Mouse (Mus musculus): ENCODE measurements around the gene Nr1i2. TPM values are rescaled to one million over a fixed set of nuclear protein-coding genes. Genes with fewer than 3 reads are reported as not detected.
A peak's percentile ranks its signal among the peaks of the same experiment; 100 is the strongest.
"Not testable (repeated sequence)": the region's sequence is repeated elsewhere in the genome, so short reads cannot be mapped to it uniquely, and the experiment has no call there.

Gene Nr1i2
- polyA plus RNA-seq, 1 experiment from 2014 or later: not detected

DNA sequence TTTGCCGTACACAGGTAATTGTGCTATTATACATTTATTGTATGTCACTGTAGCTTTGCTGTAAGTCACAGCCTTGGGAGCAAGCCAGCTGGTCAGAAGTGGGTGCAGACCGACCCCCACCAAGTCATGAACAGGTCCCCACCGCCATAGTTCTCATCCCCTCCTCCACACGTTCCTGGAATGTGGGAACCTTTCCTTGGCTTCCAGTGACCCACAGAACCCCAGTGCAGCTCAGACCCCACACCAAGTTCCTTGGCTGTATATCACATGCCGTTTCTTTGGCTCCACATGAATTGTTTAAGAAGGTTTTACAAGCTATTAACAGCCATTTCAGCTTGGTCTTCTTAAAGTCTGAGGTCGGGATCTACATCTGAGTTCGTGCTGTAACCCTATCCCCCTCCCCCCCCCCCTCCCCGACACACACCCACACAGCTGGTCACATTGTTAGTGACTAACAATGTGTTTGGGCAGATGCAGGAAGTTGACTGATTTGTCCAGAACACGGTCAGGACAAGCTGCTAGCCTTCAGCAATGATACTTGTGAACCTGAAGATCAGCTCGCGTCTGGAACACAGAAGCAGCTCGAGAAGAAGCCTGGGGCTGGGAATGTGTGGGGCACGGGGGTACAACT, 46.2 kb downstream of the Nr1i2 start:
- H3K4me3 ChIP-seq (replicated peaks; ENCODE audit: low read depth, low read length): no peak overlapping the region
- 68% methylated on average over 13 of the region's 13 CpGs for WGBS

DNA sequence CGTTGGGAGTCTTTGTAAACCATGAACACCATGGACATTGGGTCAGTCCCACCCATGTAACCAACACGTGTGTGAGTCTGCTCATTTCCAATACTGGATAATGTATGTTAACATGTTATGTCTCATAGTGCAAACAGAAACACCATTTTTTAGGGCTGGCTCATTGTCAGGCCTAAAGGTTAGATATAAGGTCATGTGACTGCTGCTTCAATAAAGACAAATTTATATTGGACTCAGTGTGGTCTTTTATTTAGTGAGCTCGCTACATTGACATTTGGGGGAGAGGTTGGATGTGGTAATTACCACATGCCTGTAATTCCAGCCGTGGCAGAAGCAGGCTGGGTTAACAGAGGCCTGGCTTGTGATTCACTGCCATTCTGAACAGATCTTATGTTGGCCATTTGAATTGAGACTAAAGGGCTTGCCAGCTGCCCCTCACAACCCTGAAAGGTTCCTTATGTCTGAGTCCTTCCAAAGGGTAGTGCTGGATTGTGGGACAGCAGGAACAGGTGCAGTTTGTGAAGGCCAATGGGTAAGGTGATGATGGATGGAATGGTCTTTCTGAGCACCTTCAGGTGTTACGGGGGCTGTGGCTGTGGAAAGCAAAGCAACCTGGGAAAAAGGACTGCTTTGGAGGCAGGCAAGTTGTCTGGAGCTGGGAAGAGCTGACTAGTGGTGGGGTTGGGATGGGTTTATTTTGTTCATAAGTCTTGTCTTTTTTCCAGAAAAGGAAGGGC, 48.6 kb downstream of the Nr1i2 start:
- Histone ChIP-seq H3K9me3 (ENCODE audit: control insufficient read depth, low read length) (no peaks in the 10 kb centered on the region), H3K36me3 (ENCODE audit: control insufficient read depth, insufficient read depth, low read length) (peaks cover 26% of the 10 kb centered on the region), H3K4me2 (ENCODE audit: low read length) (no peak overlapping the region), H3K4me1 (ENCODE audit: control insufficient read depth, insufficient read depth, low read length) (no peaks in the 10 kb centered on the region), H3K27ac (replicated peaks; ENCODE audit: low read depth, low read length) (no peak overlapping the region), H3K27me3 (ENCODE audit: control insufficient read depth, insufficient read depth, low read length) (no peaks in the 10 kb centered on the region), H3K9ac (replicated peaks; ENCODE audit: low read length) (no peak overlapping the region), H3K4me3 (replicated peaks; ENCODE audit: low read depth, low read length) (no peak overlapping the region)
- 89% methylated on average over 5 of the region's 5 CpGs for WGBS
- ATAC-seq (ENCODE audit: low FRiP score, low TSS enrichment) (no peak), DNase-seq (no peak)

More for the DNA sequence above, 46.2 kb downstream of the Nr1i2 start:
- no peaks in the 10 kb centered on the region for H3K27me3 ChIP-seq (ENCODE audit: control insufficient read depth, insufficient read depth, low read length)
- no peaks in the 10 kb centered on the region for H3K4me1 ChIP-seq (ENCODE audit: control insufficient read depth, insufficient read depth, low read length)
- no peak overlapping the region for H3K9ac ChIP-seq (replicated peaks; ENCODE audit: low read length)
- no peak overlapping the region for H3K27ac ChIP-seq (replicated peaks; ENCODE audit: low read depth, low read length)
- ATAC-seq (ENCODE audit: low FRiP score, low TSS enrichment) (no peak), DNase-seq (no peak)
- no peaks in the 10 kb centered on the region for H3K9me3 ChIP-seq (ENCODE audit: control insufficient read depth, low read length)
- H3K36me3 ChIP-seq (ENCODE audit: control insufficient read depth, insufficient read depth, low read length): peaks cover 8% of the 10 kb centered on the region
- no peak overlapping the region for H3K4me2 ChIP-seq (ENCODE audit: low read length)

DNA sequence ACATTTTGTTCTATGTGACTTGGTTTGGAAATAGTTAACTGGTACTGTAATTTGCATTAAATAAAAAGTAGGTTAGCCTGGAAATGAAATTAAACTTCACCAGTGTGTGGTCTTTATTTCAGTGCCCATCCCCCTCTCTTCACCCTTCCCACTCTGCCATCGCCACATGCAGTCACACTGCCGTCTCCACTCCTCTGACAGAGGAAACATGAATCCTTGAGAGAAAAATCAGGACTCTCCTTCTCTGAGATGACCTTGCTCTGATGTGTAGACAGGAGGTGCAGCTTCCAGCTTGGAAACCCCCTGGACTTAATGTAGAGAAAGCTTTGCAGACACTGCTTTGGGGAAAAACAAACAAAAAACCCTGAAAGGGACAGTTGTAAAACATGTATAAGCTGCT, 49.2 kb downstream of the Nr1i2 start:
- Histone ChIP-seq H3K27ac (replicated peaks; ENCODE audit: low read depth, low read length) (no peak overlapping the region), H3K9me3 (ENCODE audit: control insufficient read depth, low read length) (no peaks in the 10 kb centered on the region), H3K27me3 (ENCODE audit: control insufficient read depth, insufficient read depth, low read length) (no peaks in the 10 kb centered on the region), H3K4me3 (replicated peaks; ENCODE audit: low read depth, low read length) (no peak overlapping the region), H3K9ac (replicated peaks; ENCODE audit: low read length) (no peak overlapping the region), H3K4me1 (ENCODE audit: control insufficient read depth, insufficient read depth, low read length) (no peaks in the 10 kb centered on the region), H3K4me2 (ENCODE audit: low read length) (no peak overlapping the region), H3K36me3 (ENCODE audit: control insufficient read depth, insufficient read depth, low read length) (peaks cover 32% of the 10 kb centered on the region)
- 69% methylated on average over 2 of the region's 2 CpGs for WGBS
- DNase-seq: no peak
- ATAC-seq (ENCODE audit: low FRiP score, low TSS enrichment): no peak

DNA sequence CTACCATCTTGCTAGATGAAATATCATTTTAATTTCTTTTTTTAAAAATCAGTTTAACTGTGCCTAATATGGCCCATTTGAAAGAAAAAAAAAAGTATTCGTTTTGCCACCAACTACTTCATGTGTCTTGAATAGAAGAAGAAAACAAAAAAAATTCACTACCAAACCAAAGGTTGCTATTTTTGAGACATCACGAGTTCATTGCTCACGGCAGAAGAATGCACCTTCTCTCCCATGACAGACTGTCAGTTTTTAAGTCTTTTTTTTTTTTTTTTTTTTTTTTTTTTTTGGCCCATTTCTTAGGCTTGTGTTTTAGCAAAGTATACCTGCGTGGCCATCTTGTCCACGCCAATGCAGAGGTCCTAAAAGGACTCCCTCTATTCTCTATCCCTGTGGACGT, 50.5 kb downstream of the Nr1i2 start:
- no peak for ATAC-seq (ENCODE audit: low FRiP score, low TSS enrichment)

DNA sequence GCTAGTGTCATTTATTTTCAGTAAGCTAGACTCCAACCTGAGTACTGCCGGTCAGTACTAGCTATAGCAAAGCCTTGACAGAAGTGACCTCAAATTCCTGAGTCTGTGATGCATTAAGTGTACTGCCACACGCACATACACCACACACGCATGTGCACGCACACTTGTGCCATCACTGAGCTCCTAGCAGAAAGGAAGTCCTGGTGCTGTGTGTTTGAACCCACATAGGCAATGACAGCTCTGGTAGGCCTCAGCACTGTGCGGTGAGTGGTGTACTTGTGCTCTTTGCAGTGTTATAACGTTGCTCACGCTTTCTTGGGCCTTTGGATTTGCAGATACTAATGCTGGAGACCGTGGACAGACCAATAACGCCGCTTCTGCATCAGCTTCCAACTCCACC, 54.5 kb downstream of the Nr1i2 start:
- whole genome bisulfite sequencing: 98% methylated on average over 10 of the region's 10 CpGs
- H3K27ac ChIP-seq (replicated peaks; ENCODE audit: low read depth, low read length): no peak overlapping the region

More for the DNA sequence above, 50.5 kb downstream of the Nr1i2 start:
- Histone ChIP-seq H3K9me3 (ENCODE audit: control insufficient read depth, low read length) (no peaks in the 10 kb centered on the region), H3K9ac (replicated peaks; ENCODE audit: low read length) (no peak overlapping the region), H3K4me1 (ENCODE audit: control insufficient read depth, insufficient read depth, low read length) (no peaks in the 10 kb centered on the region), H3K27ac (replicated peaks; ENCODE audit: low read depth, low read length) (no peak overlapping the region), H3K27me3 (ENCODE audit: control insufficient read depth, insufficient read depth, low read length) (no peaks in the 10 kb centered on the region), H3K36me3 (ENCODE audit: control insufficient read depth, insufficient read depth, low read length) (peaks cover 38% of the 10 kb centered on the region), H3K4me2 (ENCODE audit: low read length) (no peak overlapping the region), H3K4me3 (replicated peaks; ENCODE audit: low read depth, low read length) (no peak overlapping the region)
- no peak for DNase-seq
- WGBS: 93% methylated on average over 6 of the region's 6 CpGs

DNA sequence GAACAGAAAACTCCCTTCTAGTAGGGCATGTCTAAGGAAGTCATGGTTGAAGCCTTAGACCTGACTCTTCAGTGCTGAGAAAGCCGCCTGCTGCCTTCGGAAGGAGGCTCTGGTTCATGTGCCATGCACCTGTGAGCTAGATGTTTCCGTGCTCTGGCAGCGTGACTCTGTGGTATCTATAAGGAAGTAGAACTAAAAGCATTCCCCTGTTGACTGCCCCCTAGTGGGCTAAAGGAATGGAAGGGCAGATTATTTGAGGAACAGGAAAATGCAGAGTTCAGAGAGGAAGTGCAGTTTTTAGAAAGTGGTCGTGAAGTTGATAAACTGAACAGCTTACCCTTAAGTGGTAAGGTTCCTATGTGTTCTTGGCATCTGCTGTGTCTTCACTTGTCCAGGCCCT, 54.9 kb downstream of the Nr1i2 start:
- 86% methylated on average over 5 of the region's 5 CpGs for WGBS
- Histone ChIP-seq H3K4me1 (ENCODE audit: control insufficient read depth, insufficient read depth, low read length) (no peaks in the 10 kb centered on the region), H3K4me2 (ENCODE audit: low read length) (no peak overlapping the region), H3K27ac (replicated peaks; ENCODE audit: low read depth, low read length) (no peak overlapping the region), H3K4me3 (replicated peaks; ENCODE audit: low read depth, low read length) (no peak overlapping the region), H3K9ac (replicated peaks; ENCODE audit: low read length) (no peak overlapping the region), H3K9me3 (ENCODE audit: control insufficient read depth, low read length) (no peaks in the 10 kb centered on the region), H3K36me3 (ENCODE audit: control insufficient read depth, insufficient read depth, low read length) (peaks cover 49% of the 10 kb centered on the region), H3K27me3 (ENCODE audit: control insufficient read depth, insufficient read depth, low read length) (no peaks in the 10 kb centered on the region)
- DNase-seq (peak; percentile 58), ATAC-seq (ENCODE audit: low FRiP score, low TSS enrichment) (no peak)

More for the DNA sequence above, 54.5 kb downstream of the Nr1i2 start:
- Histone ChIP-seq H3K27me3 (ENCODE audit: control insufficient read depth, insufficient read depth, low read length) (no peaks in the 10 kb centered on the region), H3K36me3 (ENCODE audit: control insufficient read depth, insufficient read depth, low read length) (peaks cover 50% of the 10 kb centered on the region), H3K4me1 (ENCODE audit: control insufficient read depth, insufficient read depth, low read length) (no peaks in the 10 kb centered on the region), H3K4me3 (replicated peaks; ENCODE audit: low read depth, low read length) (no peak overlapping the region), H3K9me3 (ENCODE audit: control insufficient read depth, low read length) (no peaks in the 10 kb centered on the region), H3K4me2 (ENCODE audit: low read length) (no peak overlapping the region), H3K9ac (replicated peaks; ENCODE audit: low read length) (no peak overlapping the region)
- DNase-seq (no peak), ATAC-seq (ENCODE audit: low FRiP score, low TSS enrichment) (no peak)

DNA sequence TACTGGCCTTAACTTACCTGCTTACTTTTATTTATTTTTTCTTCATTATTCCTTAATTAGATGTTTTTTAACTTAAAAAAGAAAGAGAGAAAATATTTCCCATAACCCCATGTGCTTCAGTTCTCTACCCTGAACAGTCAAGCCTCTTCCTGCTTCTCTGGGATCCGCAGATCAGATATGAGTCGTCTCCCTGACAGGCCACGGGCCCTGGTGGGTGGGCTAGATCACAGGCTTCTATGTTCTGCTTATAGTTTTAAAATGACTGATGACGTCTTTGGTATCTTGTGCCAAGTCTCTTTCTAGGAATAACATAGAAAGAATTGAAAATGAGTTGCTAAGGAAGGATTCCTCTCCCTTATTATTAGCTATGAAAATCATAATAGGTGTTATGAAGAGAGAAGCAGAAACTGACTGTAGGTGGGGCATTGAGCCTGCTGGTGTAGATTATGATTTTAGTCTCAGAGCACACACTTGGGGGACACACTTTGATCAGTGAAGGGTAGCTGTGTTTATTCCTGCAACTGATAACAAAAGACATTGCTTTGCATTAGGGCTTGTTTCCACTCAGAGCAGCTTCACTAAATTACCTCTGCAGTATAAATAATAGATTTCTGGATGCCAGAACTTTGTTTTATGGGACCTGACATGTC, 57.6 kb downstream of the Nr1i2 start:
- H3K27me3 ChIP-seq (ENCODE audit: control insufficient read depth, insufficient read depth, low read length): no peaks in the 10 kb centered on the region
- H3K4me1 ChIP-seq (ENCODE audit: control insufficient read depth, insufficient read depth, low read length): no peaks in the 10 kb centered on the region
- H3K4me3 ChIP-seq (replicated peaks; ENCODE audit: low read depth, low read length): no peak overlapping the region
- no peak overlapping the region for H3K9ac ChIP-seq (replicated peaks; ENCODE audit: low read length)
- peaks cover 34% of the 10 kb centered on the region for H3K36me3 ChIP-seq (ENCODE audit: control insufficient read depth, insufficient read depth, low read length)
- no peak for ATAC-seq (ENCODE audit: low FRiP score, low TSS enrichment)
- no peak for DNase-seq
- WGBS: 88% methylated on average over 4 of the region's 4 CpGs
- H3K27ac ChIP-seq (replicated peaks; ENCODE audit: low read depth, low read length): no peak overlapping the region
- H3K4me2 ChIP-seq (ENCODE audit: low read length): no peak overlapping the region
- no peaks in the 10 kb centered on the region for H3K9me3 ChIP-seq (ENCODE audit: control insufficient read depth, low read length)

DNA sequence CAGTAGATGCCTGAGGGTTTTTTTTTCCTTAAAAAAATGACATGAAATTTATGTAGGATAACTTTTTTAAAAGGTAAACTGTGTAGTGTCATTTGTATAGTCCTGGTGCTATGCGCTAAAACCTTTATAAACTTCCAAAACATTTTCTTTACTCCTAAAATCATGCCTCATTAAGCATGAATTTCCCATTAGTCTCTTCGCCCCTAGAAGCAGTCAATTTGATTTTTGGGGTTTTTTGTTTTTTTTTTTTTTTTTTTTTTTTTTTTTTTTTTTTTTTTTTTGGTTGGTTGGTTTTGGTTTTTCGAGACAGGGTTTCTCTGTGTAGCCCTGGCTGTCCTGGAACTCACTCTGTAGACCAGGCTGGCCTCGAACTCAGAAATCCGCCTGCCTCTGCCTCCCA, 72.1 kb downstream of the Nr1i2 start:
- 93% methylated on average over 5 of the region's 5 CpGs for WGBS
- not testable (repeated sequence) for H3K4me3 ChIP-seq (replicated peaks; ENCODE audit: low read depth, low read length); H3K27ac ChIP-seq (replicated peaks; ENCODE audit: low read depth, low read length); H3K27me3 ChIP-seq (ENCODE audit: control insufficient read depth, insufficient read depth, low read length); DNase-seq; H3K9me3 ChIP-seq (ENCODE audit: control insufficient read depth, low read length); H3K4me2 ChIP-seq (ENCODE audit: low read length); ATAC-seq (ENCODE audit: low FRiP score, low TSS enrichment); H3K9ac ChIP-seq (replicated peaks; ENCODE audit: low read length); H3K4me1 ChIP-seq (ENCODE audit: control insufficient read depth, insufficient read depth, low read length)
- peaks cover 40% of the 10 kb centered on the region for H3K36me3 ChIP-seq (ENCODE audit: control insufficient read depth, insufficient read depth, low read length)

All from midbrain, embryonic 14.5 days (tissue).